Mouse (Mus musculus): ENCODE data around the gene Tmem156.

Gene Tmem156

GRCm38 (mm10) chr5:65047285-65047855 is 44.6 kb downstream of the Tmem156 start:
- DNase-seq (ENCODE audit: extremely low spot score, low spot score), result no peak

DNA sequence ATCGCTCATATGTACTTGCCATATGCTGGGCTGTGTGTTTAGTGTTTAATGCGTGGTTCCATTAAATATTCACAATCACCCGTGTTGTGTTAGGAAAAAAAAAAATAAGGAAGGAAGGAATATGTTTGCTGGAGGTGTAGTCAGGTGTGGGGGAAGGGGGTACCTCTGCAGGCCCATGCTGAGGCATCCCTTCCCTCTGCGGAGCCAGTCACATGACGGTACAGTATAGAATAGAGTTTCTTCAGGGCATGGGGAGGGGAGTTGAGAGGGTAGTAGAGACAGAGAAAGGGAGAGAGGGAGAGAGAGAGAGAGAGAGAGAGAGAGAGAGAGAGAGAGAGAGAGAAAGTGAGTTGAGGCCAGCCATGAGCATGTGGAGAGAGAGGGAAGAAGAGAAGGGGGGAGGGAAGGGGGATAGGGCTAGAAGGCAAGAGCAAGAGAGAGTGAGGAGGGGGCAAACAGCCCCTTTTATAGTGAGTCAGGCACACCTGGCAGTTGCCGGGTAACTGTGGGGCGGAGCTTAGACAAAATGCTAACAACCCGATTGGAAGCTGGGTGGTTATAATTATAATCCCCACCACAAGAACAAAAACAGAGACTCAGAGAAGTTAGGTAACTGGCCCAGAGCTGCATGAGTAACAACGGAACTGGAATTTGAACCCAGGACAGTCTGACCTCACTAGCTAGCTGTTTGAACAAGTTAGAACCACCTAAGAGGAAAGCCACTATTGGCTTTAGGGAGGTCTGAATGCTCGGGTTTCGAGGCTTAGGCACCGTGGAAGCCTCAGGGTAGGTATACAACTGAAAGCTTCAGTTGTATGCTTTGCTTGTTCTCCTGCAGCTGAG is 45.3 kb downstream of the Tmem156 start:
- no peak for DNase-seq (ENCODE audit: extremely low spot score, low spot score)

- no peak for DNase-seq (ENCODE audit: extremely low spot score, low spot score)
Observed at GRCm38 (mm10) chr5:65045642-65046370, 46.1 kb downstream of the Tmem156 start.

DNA sequence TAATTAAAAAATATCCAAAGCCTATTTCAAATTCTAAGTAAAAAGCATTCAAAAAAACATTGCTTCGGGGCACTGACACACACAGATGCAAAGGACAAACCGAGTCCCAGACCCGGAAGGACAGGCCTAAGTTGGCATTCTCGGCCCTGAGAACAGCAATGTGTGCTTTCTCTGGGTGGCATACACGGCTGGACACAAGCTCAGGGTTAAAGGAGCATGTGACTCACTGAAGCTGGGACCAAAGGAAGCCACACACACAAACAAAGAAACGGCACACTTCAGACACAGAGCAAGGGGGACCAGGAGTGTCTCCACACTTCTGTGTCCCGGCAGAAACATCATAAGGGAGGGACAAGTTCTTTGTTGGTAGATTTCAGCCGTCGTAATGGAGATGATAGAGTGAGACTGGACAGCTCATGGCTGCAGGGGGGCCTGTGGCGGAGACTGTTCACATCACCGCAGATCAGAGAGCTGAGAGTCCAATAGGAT is 48.5 kb downstream of the Tmem156 start:
- DNase-seq (ENCODE audit: extremely low spot score, low spot score), result no peak

- DNase-seq (ENCODE audit: extremely low spot score, low spot score), result no peak
Observed at GRCm38 (mm10) chr5:65040463-65040862, 51.5 kb downstream of the Tmem156 start.

DNA sequence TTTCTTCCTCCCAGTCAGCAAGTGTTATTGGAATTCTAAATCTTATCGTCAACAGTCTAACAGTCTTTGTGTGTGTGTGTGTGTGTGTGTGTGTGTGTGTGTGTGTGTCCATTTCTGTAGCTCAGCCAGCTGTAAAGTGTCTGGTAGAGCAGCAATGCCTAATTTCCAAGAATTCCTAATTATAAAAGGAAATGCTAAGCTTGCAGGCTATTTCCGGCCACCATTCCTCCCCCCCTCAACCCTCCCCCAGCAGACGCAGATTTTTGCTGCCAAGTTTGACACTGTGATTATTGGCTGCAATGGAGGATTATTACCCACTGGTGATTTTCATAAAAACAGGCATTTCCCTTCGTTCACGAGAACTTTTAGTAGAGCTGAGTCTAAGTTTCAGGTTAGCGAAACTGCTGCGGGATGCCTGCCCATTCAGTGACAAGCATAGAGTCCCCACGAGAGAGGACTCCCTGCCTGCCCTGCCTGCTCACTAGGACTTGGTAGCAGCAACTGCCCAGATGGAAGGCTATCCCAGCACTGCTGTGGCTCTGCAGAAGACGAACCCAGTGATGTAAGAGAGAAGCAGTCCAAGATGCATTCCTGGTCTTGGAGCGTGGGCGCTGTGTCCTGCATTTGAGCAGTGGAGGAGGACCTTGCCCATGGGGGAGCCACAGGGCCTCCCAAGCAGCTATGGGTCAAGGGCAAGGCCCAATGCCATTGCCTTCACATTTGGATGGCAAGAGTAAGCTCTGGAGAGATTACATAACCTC is 52.9 kb downstream of the Tmem156 start:
- no peak for DNase-seq (ENCODE audit: extremely low spot score, low spot score)

DNA sequence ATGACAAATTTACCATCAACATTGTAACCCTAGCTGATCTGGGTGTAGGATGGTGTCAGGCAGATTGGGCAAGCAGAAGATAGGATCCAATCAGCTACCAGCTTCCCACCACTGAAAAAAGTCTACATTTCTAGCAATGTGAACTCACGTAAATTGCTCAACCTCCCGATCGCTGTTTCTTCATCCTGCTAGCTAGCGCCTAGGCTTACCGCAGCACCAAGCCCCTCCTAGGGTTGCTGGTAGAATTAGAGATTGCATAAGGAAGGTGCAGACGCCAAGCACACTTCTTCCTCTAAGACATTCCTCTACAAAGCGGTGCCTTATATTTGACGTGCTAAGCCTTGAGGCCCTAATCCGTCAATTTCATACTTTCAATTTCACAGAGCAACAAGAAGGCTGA is 53.6 kb downstream of the Tmem156 start:
- no peak for DNase-seq (ENCODE audit: extremely low spot score, low spot score)

DNA sequence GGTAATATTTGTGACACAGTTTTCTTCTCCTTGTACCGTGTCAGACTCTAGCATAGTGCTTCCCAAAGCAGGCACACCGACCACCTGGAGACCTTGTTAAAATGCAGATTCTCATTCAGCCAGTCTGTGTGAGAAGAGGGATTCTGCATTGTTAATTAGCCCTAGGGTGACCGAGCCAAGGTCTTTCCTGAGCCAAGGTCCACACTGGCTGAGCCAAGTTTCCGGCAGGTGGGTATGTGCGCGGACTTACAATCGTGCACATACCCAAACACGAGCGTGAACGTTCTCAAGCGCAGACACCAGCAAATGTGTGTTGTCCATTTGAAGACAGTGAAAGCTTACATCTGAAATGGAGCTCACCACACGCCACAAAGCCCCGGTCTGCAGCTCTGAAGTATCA is 55.3 kb downstream of the Tmem156 start:
- no peak for DNase-seq (ENCODE audit: extremely low spot score, low spot score)

GRCm38 (mm10) chr5:65028019-65028418 is 63.9 kb downstream of the Tmem156 start:
- DNase-seq (ENCODE audit: extremely low spot score, low spot score), result no peak

DNA sequence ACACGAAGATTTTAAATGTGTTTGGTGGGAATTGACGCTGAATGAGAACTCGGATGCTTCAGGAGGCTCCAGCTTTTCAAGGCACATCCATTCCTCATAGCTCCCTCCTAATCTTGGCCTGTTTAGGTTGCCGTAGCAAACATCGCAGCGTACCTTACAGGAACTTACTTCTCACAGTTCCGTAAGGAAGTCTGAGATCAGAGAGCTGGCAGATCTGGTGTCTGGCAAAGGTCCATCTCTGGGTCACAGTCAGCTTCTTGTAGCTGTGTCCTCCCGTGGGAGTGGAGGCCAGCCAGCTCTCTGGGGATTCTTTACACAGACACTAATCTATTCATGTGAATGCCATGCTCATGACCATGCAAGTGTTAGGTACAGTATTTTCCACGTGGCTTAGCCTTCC is 65.2 kb downstream of the Tmem156 start:
- no peak for DNase-seq (ENCODE audit: extremely low spot score, low spot score)

DNA sequence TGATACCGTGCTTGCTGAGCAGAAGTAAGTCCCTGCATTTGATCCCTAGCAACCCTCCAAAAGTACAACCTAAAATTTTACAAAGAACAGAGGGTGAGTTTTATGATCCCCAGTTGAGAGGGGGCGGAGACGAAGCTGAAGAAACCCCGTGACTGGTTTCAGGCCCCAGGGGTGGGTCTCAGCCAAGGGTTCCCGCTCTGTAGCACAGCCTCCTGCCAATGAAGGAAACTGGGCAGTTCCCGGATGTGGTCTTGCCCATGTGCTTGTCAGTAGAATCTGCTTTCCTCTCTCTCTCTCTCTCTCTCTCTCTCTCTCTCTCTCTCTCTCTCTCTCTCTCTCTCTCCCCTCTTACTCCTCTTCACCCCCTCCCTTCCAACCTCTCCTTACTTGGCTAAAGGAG is 66.0 kb downstream of the Tmem156 start:
- DNase-seq (ENCODE audit: extremely low spot score, low spot score), result no peak

- DNase-seq (ENCODE audit: extremely low spot score, low spot score), result no peak
Observed at GRCm38 (mm10) chr5:65024641-65025040, 67.3 kb downstream of the Tmem156 start.

DNA sequence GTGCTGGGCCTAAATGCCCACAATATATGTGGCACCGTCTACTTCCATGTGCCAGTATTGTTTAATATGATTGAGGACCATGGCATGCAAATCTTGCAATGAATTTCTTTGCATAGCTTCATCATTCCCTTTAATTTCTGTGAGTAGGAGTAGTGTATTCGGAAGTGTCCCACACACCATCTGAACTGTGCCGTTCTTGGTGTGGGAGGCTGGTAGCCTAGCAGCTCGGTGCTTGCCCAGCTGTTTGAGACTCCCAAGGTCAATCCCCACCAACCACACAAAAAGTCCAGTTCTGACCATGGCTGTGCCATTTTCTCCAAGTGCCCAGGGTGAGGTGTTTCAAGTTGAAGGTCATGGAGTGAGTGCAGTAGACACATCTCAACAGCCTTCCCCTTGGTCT is 69.9 kb downstream of the Tmem156 start:
- no peak for DNase-seq (ENCODE audit: extremely low spot score, low spot score)

GRCm38 (mm10) chr5:65019823-65020222 is 72.1 kb downstream of the Tmem156 start:
- DNase-seq (ENCODE audit: extremely low spot score, low spot score), result no peak

DNA sequence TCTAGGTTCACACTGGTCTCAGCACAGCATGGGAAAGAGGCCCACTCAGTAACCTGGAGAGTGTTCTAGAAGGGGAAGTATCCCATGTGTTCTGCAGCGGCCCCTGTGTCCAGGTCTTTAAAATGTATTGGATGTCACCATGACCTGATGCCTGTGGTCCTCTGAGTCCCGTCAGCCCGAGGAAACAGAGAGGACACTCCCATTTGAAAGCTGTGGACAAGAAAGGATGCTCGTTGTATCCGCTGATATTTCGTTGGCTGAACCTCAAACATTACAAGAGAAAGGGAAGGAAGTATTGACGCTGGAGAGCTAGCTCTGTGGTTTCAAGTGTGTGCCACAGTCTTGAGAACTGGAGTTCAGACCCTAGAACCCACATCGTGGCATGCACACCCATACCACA is 72.8 kb downstream of the Tmem156 start:
- no peak for DNase-seq (ENCODE audit: extremely low spot score, low spot score)

DNA sequence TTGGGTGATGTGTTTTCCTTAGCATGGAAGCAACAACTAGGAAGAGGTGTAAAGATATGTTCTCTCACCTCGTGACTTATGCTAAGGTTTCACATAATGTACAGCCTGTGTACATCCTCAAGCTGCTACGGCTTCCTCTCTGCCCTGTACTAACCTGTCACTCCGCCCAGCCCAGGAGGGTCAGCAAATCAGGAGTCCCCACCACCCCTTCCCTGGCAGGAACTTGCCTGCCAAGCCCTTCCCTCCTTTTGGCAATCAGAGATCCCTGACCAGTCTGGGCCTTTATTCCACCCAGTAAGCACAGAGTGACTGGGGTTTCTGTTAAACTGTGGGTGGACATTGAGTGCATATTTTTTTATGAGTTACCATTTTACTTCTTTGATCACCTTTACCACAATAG is 76.4 kb downstream of the Tmem156 start:
- DNase-seq (ENCODE audit: extremely low spot score, low spot score), result no peak

GRCm38 (mm10) chr5:65011901-65012573 is 79.9 kb downstream of the Tmem156 start:
- no peak for DNase-seq (ENCODE audit: extremely low spot score, low spot score)

GRCm38 (mm10) chr5:65006011-65006491 is 85.9 kb downstream of the Tmem156 start:
- DNase-seq (ENCODE audit: extremely low spot score, low spot score), result peak; percentile 17

DNA sequence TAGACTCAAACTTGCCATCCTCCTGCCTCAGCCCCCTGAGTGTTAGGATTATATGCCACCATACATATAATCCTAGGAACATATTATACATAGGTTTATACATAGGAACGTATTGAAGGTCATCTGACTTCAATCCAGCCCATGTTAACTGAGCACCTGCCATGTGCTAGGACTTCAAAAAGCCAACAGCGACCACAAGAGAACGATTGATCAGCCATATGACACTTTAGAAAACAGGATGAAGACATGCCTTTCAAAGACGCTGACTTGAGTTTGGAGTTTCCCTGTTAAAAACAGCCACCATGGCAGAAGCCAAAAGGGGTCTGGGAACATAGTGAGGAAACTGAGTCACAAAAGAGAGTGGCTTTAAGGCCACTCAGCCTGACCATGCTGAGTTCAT is 86.7 kb downstream of the Tmem156 start:
- no peak for DNase-seq (ENCODE audit: extremely low spot score, low spot score)

Measured in neural tube, embryonic 10.5 days (tissue).